Mouse (Mus musculus) megakaryocyte, embryonic 14.5 days (primary cell): Measurements from ENCODE around the gene Usp32. TPM values are rescaled to one million over a fixed set of nuclear protein-coding genes. Genes with fewer than 3 reads are reported as not detected.

ENCODE experiments used
- H3K27me3 ChIP-seq: replicated peaks from 2 replicates; pipeline ENCODE3; 2012; ENCODE audit warnings: inconsistent platforms
- H3K36me3 ChIP-seq: replicated peaks from 2 replicates; pipeline ENCODE3; 2012; ENCODE audit warnings: low read length, inconsistent platforms, mixed read lengths
- H3K4me1 ChIP-seq: 2 replicates; pipeline ENCODE4 v1.6.1; 2012; ENCODE audit warnings: inconsistent platforms
- H3K4me3 ChIP-seq: replicated peaks from 2 replicates; pipeline ENCODE3; 2012; ENCODE audit warnings: moderate library complexity, mild to moderate bottlenecking, inconsistent platforms
- H3K9me3 ChIP-seq: 2 replicates; pipeline ENCODE4 v1.6.1; 2012; ENCODE audit warnings: inconsistent platforms
- FLI1 ChIP-seq: IDR thresholded peaks from 2 replicates; pipeline ENCODE4 v1.6.1; 2012; ENCODE audit warnings: low read length, inconsistent platforms, mixed read lengths
- GATA1 ChIP-seq: IDR thresholded peaks from 3 replicates; pipeline ENCODE4 v1.6.1; 2012; ENCODE audit warnings: mixed read lengths, low read length, inconsistent platforms, borderline replicate concordance
- polyA plus RNA-seq: library from polyadenylated mRNA; stranded (reverse); fragments of >175 nt; gene quantifications from 2 replicates; pipeline ENCODE4 v1.2.3, GENCODE M21; 2012; ENCODE audit warnings: low replicate concordance; ENCODE audit not compliant: insufficient read depth

Gene Usp32
- polyA plus RNA-seq, 1 experiment = 5.5 TPM

DNA sequence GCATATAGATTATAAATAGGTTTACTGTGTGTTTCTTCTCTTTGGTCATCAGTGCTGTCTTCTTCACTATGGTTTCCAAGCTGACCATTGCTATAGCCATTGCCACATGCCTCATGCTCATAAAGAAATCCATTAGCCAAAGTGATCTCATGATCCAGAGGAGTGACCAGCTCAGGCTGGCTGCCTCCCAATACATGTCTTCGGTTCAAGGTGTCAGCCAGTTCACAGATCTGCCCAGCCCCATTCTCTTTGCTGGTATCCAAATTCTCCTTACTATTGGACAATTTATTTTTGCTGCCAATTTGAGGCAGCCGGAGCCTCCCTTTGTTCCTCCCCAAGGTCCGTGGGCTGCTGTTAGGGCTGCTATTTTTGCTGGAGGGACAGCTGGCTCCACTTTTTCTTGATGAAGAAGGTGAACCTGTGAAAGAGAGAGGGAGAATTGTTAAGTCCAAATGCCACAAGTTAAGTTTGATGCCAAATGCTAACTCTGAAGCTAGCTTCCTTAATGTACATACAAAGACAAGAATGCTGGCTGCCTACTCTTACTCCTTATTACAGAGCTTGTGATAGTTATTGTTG lies 151.5 kb downstream of the Usp32 start:
- no peak overlapping the region for H3K4me3 ChIP-seq

DNA sequence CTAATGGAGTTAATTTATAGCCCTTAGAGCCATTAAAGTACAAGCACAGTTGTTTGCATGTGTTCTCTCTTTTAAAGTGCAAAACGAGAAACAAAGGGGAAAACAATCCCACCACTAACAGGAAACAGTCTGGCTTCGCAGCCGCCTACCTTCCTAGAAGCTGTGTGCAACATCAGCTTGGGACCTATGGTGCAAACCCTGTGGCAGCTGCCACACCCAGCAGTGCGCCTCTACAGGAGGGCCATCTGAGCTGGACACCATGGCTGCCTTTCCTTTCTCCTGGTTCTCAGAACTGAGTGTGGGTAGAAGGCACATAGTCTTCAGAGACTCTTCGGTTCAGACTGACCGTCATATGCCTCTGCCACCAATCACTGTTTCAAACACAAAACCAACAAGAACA lies 154.5 kb downstream of the Usp32 start:
- no peaks in the 10 kb centered on the region for H3K9me3 ChIP-seq
- TF ChIP-seq GATA1 (no peak), FLI1 (no peak)
- peaks cover 11% of the 10 kb centered on the region for H3K4me1 ChIP-seq
- H3K27me3 ChIP-seq = no peaks in the 10 kb centered on the region
- H3K4me3 ChIP-seq = no peak overlapping the region
- H3K36me3 ChIP-seq = peaks cover 87% of the 10 kb centered on the region

More for the DNA sequence above, 151.5 kb downstream of the Usp32 start:
- no peaks in the 10 kb centered on the region for H3K9me3 ChIP-seq
- peaks cover 94% of the 10 kb centered on the region for H3K36me3 ChIP-seq
- no peaks in the 10 kb centered on the region for H3K27me3 ChIP-seq
- H3K4me1 ChIP-seq = no peaks in the 10 kb centered on the region; the same call in 1 of the 2 replicates
- TF ChIP-seq GATA1 = no peak
- no peak for TF ChIP-seq FLI1

DNA sequence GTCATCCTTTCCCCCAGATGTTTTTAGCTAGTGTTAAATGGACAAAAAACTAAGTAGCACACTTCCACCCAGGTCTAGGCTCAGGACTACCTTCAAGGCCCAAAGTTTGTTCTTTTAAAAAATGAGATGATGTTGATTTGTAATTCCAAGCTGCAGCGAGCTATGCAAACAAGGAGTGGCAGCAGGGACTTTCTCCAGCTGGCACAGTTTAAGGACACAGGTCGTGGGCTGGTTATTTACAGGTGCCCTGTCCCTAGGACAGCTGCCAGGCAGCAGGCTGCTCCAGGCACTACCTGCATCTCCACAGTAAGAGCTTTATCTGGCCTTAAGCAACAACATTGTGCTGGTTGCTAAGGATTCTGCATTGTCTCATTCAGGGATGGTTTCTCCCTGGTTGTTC lies 159.3 kb downstream of the Usp32 start:
- TF ChIP-seq GATA1 (no peak), FLI1 (no peak)
- peaks cover 27% of the 10 kb centered on the region for H3K4me1 ChIP-seq
- no peaks in the 10 kb centered on the region for H3K27me3 ChIP-seq

DNA sequence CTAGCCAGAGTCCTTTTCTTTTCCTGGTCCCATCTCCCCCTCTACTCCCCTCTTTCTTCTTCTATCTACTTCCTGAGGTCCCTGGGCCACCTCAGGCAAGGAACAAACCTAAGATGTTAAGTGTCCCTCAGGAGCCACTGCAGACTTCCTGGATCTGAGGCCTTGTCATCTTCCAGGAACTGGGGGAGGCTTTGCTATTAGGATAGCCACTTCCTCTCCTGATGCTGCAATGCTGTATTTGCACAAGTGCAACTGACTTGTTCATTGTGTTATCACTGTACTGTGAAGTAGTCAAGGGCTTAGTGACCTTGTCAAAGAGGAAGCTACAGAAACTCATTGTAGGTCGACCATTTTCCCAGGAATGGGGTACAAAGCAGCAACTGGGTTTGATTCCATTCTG lies 160.6 kb downstream of the Usp32 start:
- no peak for TF ChIP-seq FLI1
- H3K36me3 ChIP-seq = peaks cover 36% of the 10 kb centered on the region
- peaks cover 27% of the 10 kb centered on the region for H3K4me1 ChIP-seq
- peak overlapping the region; percentile 23 for H3K4me3 ChIP-seq
- H3K27me3 ChIP-seq = peaks cover 7% of the 10 kb centered on the region
- H3K9me3 ChIP-seq = no peaks in the 10 kb centered on the region

More for the DNA sequence above, 159.3 kb downstream of the Usp32 start:
- Histone ChIP-seq H3K4me3 (no peak overlapping the region), H3K36me3 (peaks cover 49% of the 10 kb centered on the region), H3K9me3 (no peaks in the 10 kb centered on the region)

DNA sequence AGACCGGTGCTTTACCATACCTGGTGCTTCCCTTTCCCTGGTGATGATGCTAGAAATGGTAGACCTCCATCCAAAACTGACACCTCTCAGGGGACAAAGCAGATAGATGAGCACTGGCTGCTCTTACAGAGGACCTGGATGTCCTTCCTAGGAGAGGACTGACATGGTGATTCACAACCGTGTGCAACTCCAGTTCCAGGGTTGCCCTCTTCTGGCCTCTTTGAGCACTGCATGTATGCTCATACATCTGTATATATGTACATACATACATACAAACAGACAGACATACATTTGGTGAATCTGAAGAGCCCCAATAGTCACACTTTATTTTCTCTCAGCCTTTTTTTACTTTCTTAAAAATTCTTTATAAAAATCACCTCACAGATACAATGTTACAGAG lies 161.8 kb downstream of the Usp32 start:
- Histone ChIP-seq H3K9me3 (no peaks in the 10 kb centered on the region), H3K4me3 (no peak overlapping the region), H3K36me3 (peaks cover 24% of the 10 kb centered on the region), H3K4me1 (peaks cover 27% of the 10 kb centered on the region), H3K27me3 (peaks cover 17% of the 10 kb centered on the region)
- TF ChIP-seq GATA1 = no peak
- no peak for TF ChIP-seq FLI1

DNA sequence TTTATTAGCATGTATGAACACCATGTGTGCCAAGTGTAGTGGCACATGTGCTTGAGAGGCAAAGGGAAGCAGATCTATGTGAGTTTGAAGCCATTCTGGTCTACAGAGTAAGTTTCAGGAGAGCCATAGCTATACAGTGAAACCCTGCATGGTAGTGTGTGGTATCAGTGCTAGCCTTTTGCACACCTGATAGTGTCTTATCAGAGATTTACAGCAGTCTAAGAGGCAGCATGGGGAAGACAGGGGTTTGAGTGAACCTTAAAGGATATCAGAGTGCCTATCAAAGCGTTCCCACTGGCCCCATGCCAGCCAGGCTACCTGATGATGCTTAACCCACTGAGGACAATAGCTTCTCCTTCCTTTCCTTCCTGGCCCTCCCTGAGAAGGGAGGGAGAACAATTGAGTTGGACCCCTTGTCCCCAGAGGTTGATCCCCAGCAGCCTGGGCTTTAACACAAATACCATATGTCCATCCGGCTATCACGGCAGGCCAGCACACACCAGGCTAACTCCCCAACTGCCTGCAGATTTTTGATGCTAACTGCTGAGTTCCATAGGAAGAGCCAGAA lies 162.5 kb downstream of the Usp32 start:
- peaks cover 18% of the 10 kb centered on the region for H3K36me3 ChIP-seq
- H3K4me1 ChIP-seq = peaks cover 27% of the 10 kb centered on the region
- TF ChIP-seq FLI1 = no peak
- no peak for TF ChIP-seq GATA1
- no peaks in the 10 kb centered on the region for H3K9me3 ChIP-seq
- no peak overlapping the region for H3K4me3 ChIP-seq
- H3K27me3 ChIP-seq = peaks cover 22% of the 10 kb centered on the region

DNA sequence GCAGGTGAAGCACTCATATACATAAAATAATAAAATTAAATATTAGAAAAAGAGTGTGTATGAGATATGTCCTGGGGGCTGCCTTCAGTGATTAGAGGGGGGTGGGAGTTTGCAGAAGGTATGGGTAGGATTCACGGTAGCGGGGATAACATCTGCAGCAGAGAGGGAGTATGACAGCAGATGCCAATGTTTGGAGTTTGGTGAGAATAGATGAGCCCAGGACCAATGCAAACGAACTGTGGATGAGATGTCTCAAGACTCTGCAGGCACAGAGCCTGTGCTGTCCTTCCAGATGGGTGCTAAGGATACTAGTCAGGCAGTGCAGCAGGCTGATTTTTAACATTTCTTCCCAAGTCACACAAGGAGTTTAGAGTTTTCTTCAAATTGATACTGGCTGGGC lies 163.3 kb downstream of the Usp32 start:
- Histone ChIP-seq H3K27me3 (peaks cover 29% of the 10 kb centered on the region), H3K4me1 (peaks cover 33% of the 10 kb centered on the region), H3K36me3 (peaks cover 14% of the 10 kb centered on the region), H3K9me3 (no peaks in the 10 kb centered on the region), H3K4me3 (no peak overlapping the region)
- TF ChIP-seq FLI1 = no peak
- no peak for TF ChIP-seq GATA1

DNA sequence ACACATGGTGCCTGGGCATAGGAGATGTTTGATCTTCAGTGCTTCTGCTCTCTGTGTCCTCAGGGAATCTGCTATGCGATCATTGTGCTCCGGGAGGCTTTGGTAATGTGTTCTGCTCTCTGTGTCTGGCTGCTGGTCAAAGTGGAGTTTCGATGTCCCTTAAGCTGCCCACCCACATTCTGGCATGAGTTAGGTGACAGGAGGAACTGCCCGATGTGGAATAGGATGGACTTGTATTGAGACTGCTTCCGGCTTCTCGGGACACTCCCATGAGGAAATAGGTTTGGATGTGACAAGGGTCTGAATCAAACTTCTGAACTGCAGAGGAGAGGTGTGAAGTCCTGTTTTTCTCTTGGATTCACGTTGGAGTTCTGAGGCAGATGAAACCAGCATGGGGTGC lies 165.4 kb downstream of the Usp32 start:
- no peak overlapping the region for H3K4me3 ChIP-seq
- peaks cover 14% of the 10 kb centered on the region for H3K4me1 ChIP-seq
- H3K27me3 ChIP-seq = peaks cover 35% of the 10 kb centered on the region

DNA sequence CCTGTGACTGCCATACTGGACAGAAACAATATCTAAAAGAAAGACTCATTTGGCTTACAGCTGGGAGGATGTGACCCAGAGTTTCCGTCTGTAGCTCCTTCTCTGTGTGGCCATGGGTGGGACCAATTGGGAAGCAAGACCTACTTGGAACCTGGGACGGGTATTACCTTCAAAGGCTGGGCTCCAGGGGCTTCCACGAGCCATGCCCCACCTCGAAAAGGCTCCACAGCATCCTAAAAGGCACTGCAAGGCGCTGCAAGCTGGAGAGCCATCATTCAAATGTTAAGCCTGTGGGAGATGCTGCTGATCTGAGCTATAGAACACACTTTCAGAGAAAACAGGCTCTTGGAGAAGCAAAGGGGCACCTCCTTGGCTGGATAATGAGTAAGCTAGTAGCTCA lies 166.3 kb downstream of the Usp32 start:
- H3K27me3 ChIP-seq = peaks cover 41% of the 10 kb centered on the region
- TF ChIP-seq GATA1 (no peak), FLI1 (no peak)
- H3K36me3 ChIP-seq = peaks cover 2% of the 10 kb centered on the region
- peaks cover 12% of the 10 kb centered on the region for H3K4me1 ChIP-seq
- H3K9me3 ChIP-seq = no peaks in the 10 kb centered on the region
- no peak overlapping the region for H3K4me3 ChIP-seq

More for the DNA sequence above, 165.4 kb downstream of the Usp32 start:
- TF ChIP-seq FLI1 (no peak), GATA1 (no peak)
- H3K9me3 ChIP-seq = no peaks in the 10 kb centered on the region
- H3K36me3 ChIP-seq = peaks cover 2% of the 10 kb centered on the region

DNA sequence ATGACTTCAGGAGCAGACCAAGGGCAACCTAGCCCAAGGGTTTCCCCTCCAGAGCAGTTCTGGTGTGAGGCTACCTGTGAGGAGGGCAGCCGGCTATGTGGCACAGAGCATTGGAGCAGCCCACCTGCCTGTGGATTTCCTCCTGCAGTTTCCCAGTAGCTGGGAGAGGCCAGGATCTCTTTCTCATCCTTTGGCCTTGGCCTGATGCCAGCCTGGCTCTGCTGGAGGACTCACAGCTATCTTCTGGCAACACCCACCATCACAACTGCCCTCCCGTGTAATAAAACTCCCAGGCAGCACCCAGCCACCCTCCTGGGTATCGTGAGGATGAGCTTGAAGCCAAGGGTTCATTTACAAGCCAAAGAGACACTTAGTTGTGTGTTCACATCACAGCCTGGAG lies 167.9 kb downstream of the Usp32 start:
- Histone ChIP-seq H3K27me3 (peaks cover 53% of the 10 kb centered on the region), H3K4me3 (no peak overlapping the region), H3K9me3 (no peaks in the 10 kb centered on the region), H3K36me3 (no peaks in the 10 kb centered on the region), H3K4me1 (peaks cover 22% of the 10 kb centered on the region)
- no peak for TF ChIP-seq FLI1
- TF ChIP-seq GATA1 = no peak
